Mouse (Mus musculus) gastrocnemius, adult 8-10 months (tissue): ENCODE measurements around the gene Ppp2ca. TPM values are rescaled to one million over a fixed set of nuclear protein-coding genes. Genes with fewer than 3 reads are reported as not detected.
"Not testable (repeated sequence)": the region's sequence is repeated elsewhere in the genome, so short reads cannot be mapped to it uniquely, and the experiment has no call there.

Experiments
- DNase-seq, 2 experiments: peaks; one replicate each; pipeline ENCODE4 v3.0.0; 2022; ENCODE audit warnings: low spot score in 2 of 2
- microRNA-seq: library from miRNA; unstranded; fragments of <30 nt; microRNA quantifications from one replicate; pipeline ENCODE4 v1.2.0, GENCODE M21; 2022
- total RNA-seq, 4 experiments: library from RNA; stranded (reverse); gene quantifications; 2 replicates each; pipeline ENCODE4 v1.2.4; 2022

Ppp2ca gene
- total RNA-seq, 4 experiments from 2014 or later = 38.1 to 44.0 (median 41.0) TPM

DNA sequence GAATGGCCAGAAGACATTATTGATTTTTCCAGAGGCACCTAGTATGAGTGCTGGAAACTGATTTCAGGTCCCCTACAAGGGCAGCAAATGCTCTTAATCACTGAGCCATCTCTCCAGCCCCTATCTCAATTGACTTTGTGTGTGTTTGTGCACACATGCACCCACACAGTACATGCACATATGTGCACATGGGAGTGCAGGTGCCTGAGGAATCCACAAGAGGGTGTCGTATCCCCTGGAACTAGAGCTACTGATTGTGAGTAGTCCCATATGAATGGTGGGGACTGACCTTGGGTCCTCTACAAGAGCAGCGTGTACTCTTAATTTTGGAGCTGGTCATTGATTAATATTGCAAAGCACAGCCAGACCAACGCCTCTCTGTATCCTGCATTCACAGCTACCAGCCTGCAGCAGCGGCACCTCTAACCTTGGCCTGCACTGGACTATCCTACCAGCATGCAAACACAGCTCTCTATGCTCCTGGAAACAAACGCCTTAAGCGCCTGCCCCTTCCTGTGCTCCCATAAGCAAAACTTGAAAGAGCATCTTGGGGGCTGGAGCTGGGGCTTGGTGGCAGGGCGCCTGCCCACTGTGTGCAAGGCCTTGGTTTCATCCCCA lies 32.1 kb downstream of the Ppp2ca start:
- DNase-seq = no peak

GRCm38 (mm10) chr11:52143675-52144074 lies 45.2 kb downstream of the Ppp2ca start:
- not testable (repeated sequence) for DNase-seq

- not testable (repeated sequence) for DNase-seq
Measured at GRCm38 (mm10) chr11:52145428-52145827, 46.9 kb downstream of the Ppp2ca start, which contains the start of gene Olfr1373. TSS of gene Olfr1373 (minus strand) at chr11:52145528.

DNA sequence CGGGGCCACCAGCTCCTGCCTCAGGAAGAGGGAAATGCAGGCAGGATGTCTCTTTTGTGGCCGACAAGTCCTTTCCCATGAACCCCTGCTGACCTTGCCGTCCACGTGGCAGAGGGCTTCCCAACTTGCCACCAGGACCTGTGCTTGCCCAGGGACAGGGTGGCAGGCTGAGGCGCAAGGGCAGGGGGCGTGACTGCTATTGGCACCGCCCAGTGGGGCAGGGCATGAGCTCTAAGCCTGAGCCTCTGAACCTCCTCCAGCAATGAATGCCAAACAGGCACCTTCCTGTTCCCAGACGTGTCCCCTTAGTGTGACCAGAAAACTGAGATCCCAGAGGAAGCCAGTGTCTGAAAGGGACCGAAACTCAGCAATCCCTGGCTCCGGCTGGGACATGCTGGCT lies 65.4 kb downstream of the Ppp2ca start:
- peak in 1 of 2 experiments; percentile 16 for DNase-seq

DNA sequence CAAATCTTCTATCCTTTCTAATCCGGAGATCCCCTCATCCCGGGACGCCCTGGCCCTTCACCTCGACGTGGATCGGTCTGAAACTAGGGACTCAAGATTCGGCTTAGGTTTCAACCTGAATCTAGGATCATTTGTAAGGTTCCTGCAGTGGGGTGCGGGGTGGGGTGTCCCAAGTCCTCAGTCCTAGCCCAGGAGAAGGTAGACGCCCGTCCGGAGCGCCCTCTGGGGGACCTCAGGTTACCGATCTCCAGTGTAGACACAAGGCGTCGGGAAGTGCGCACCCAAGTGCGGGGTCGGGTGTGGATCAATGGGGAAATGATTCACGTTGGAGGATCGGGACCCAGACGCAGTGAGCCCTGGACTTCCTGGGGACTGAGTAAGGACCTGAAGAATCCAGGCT lies 68.6 kb downstream of the Ppp2ca start:
- DNase-seq = peak in 1 of 2 experiments; percentile 6

GRCm38 (mm10) chr11:52167901-52168302 lies 69.4 kb downstream of the Ppp2ca start:
- not testable (repeated sequence) for DNase-seq

- DNase-seq = no peak
Measured at GRCm38 (mm10) chr11:52168461-52168860, 70.0 kb downstream of the Ppp2ca start.

Small RNAs within 50 kb of the gene (microRNA-seq; reads per million reads assigned to microRNA genes)
- gene Gm24157 (not detected), gene Mir3061 (87.3 reads per million, percentile 49 among the genes with 10 or more reads in this experiment)

Other genes with a start within 250 kb of the Ppp2ca start
- 10 to 100 TPM in 1 of 4 experiments, 1 to 10 TPM in 3; 4.4 to 10.0 (median 9.1) TPM for gene Jade2, start 241.0 kb upstream of the Ppp2ca start, total RNA-seq
- 10 to 100 TPM; 26.1 to 41.4 (median 30.0) TPM for gene Cdkn2aipnl, start 131.0 kb upstream of the Ppp2ca start, total RNA-seq
- 100 to 1,000 TPM; 518 to 669 (median 555) TPM for gene Ube2b, start 97.9 kb upstream of the Ppp2ca start, total RNA-seq
- gene Cdkl3, start 94.5 kb upstream of the Ppp2ca start, total RNA-seq = 1 to 10 TPM; 2.6 to 5.9 (median 3.0) TPM
- not detected for gene Olfr1373, start 46.8 kb downstream of the Ppp2ca start, total RNA-seq
- not detected for gene Olfr1371, start 115.3 kb downstream of the Ppp2ca start, total RNA-seq
- 100 to 1,000 TPM; 285 to 312 (median 290) TPM for gene Skp1a, start 133.3 kb downstream of the Ppp2ca start, total RNA-seq
- gene Tcf7, start 184.3 kb downstream of the Ppp2ca start, total RNA-seq = under 1 TPM; 0.31 to 0.39 (median 0.34) TPM